Mouse (Mus musculus) inflammation-experienced regulatory T-cells, adult 6 months (primary cell): ENCODE measurements around the gene Pld1. TPM values are rescaled to one million over a fixed set of nuclear protein-coding genes. Genes with fewer than 3 reads are reported as not detected.

Experiments used
- ATAC-seq: one replicate; pipeline ENCODE4 v1.8.0; 2017
- polyA plus RNA-seq, 3 experiments: library from polyadenylated mRNA; unstranded; fragments of 100-300 nt; shearing (Covaris generic); gene quantifications; one replicate each; pipeline ENCODE4 v1.2.1; 2017

The Pld1 gene
- polyA plus RNA-seq, 3 experiments from 2014 or later: 0.40 to 0.71 (median 0.48) TPM

DNA sequence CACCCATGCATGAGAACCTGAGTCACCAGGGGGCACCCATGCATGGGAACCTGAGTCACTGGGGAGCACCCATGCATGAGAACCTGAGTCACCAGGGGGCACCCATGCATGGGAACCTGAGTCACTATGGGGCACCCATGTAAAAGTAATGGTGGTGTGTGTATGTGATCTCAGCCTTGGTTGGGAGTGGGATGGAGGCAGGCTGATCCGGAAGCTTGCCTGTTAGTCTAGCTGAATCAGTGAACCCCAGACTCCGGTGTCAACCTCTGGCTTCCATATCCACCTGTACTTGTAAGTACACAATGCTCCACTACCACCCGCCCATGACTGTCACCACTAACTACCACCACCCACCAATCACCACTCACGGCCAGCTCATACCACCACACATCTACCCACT lies 223.9 kb downstream of the Pld1 start:
- no peak for ATAC-seq

DNA sequence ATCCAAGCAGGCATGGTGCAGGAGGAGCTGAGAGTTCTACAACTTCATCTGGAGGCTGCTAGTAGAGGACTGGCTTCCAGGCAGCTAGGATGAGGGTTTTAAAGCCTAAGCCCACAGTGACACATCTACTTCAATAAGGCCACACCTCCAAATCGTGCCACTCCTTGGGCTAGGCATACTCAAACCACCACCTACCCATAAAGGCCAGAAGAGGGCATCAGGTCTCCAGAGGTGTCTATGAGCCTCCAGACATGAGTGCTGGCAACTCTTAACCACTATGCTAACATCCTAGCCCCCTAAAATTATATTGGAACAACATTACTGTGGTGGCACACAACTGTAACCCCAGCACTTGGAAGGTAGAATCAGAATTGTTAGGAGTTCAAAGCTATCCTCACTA lies 226.2 kb downstream of the Pld1 start:
- no peak for ATAC-seq

DNA sequence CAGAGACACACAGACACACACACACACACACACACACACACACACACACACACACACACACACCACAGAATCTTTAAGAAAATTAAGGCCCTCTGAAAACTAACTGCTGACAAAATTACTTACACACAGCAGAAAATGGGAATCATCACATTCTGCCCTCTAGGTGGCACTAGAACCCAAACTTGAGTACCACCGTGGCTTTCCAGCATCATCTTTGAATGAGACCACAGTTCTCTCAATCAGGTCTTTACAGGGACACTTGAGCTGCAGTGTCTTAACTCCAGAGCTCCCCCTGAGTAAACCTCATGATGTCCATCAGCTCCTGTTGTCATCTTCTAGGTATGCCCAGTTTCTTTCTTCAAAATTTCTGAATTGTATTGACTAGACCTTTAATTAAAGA lies 227.1 kb downstream of the Pld1 start:
- peak; percentile 89 for ATAC-seq

DNA sequence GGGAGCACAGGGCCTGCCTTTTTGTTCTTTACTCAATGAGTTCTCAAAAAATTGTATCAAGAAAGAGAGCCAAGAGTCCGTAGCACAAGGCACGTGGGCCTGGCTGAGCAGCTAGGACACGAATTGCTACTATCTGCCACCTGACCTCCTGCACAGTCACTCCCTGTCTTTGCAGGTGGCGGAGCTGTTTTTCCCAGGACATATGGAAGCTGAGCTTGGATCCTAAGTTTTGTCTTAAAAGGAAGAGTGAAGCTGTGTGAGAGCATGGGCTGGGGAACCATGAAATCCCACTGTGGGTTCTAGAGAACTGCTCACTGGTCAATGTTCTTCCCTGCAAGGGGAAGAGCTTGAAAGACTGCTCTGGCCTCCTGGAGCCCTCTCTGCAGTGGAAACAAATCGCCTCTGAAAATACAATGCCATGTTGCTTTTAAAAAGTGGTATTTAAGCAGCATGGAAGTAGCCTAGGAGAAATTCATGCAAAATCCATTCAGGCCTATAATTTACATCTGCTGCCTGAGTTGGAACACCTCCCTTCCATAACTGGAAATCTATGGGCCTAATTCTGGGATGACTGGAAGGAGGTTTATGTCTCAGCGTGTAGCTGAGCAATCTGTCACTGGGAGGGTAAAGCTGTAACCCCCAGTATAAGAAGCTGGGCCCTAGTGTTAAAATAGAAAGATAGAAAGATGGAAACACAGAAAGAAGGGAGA lies 229.5 kb downstream of the Pld1 start:
- no peak for ATAC-seq

DNA sequence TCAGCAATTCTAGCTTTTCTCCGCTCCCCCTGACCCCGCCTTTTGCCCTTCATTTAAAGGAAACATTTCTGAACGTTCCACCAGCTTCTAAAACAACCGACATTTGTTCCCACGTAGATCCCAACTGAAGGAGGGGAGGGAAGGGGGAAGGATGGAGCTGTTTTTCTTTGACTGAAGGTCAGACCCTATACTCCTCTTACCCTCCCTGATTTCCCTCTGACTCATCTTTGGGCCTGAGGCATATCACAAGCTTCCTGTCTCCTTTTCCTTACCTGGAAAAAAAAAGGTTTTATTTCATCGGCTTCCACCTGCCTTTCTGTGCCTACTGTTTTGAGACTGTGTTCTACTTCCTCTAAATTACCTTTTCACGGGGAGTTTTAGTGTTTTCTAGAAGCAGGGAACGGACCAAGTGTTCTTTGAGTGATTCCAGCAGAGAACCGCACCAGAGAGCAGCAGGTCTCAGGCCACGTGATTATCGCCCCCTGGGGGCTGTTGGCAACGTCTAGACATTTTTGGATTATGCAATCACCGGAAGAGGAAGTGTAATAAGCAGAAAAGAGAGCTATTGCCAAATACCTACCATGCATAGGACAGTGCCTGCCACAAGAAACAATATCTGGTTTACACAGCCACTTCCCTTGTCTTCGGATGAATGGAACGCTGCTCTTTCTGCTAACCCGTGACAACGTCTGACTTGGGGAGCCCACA lies 232.6 kb downstream of the Pld1 start:
- ATAC-seq: peak; percentile 98

DNA sequence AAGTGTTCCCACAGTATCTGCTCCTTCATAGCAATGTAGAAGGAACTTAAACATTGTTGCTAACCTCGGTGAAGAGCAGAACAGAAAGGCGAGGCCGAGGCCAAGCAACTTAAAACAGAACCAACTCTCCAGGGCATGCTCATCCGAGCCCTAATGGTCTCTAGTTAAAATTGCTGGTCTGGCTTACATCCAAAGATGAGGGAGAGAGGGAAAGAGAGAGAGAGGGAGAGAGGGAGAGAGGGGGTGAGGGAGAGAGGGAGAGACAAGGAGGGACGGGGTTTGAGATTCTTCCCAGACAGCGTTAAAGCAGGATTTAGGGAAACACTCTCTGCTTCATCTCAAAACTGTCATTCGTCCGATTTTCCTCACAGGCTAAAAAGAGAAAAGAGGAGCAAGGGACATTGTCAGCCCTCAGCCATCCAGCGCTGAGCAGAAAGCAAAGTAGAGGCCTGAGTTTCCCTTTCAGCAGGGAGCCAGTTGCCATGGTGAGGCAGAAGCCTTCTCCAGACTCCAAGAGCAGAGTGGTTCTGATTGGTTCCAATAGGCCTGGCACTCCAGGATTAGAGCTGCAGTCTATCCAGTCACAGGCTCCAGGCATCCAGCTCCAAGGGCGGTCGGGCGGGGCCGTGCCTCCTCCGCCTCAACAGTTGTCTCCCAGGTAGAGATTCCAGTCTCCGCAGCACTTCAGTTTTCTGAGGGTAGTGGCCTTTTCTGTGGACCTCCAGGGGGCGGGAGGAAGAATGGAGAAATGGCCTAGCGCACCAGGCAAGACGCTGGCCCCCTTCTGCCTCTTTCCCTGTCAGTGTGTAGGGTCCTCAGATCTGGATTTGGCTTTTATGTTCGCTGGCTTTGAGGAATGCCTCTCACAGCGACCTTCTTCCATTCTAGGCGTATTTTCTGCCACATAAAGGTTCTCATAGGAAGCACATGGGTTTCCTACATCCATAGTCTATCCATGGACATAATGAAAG lies 237.8 kb downstream of the Pld1 start:
- ATAC-seq: no peak

DNA sequence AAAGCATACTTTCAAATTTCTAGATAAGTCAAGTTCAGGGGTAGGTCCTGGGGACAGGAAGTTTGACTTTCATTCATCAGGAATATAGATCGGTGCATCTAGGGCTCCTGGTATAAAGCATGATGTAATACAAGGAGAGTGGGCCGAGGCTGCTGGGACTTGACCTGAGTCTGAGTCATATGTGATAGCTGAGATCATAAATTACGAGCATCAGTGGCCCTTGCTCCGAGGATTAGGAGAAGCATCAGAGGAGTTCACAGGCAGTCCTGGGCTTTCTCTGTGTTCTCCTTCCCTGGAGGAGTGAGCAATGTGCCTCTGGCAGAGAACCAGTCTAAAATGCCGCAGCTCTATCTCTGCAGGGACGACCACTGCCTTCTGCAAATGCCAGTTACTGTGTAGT lies 239.8 kb downstream of the Pld1 start:
- ATAC-seq: no peak

Other genes starting within 250 kb of the Pld1 start
- under 1 TPM; 0.26 to 0.42 (median 0.28) TPM for gene Fndc3b, start 227.4 kb upstream of the Pld1 start, polyA plus RNA-seq
- gene Tmem212, start 42.3 kb upstream of the Pld1 start, polyA plus RNA-seq: not detected